Mouse (Mus musculus): ENCODE measurements around the gene Gpr146.
"Not testable (repeated sequence)": the region's sequence is repeated elsewhere in the genome, so short reads cannot be mapped to it uniquely, and the experiment has no call there.

Gene Gpr146

GRCm38 (mm10) chr5:139381586-139382513 is 4.4 kb downstream of the Gpr146 start:
- DNase-seq (ENCODE audit: low read depth, low spot score), result no peak

GRCm38 (mm10) chr5:139382760-139383159 is 5.3 kb downstream of the Gpr146 start:
- DNase-seq (ENCODE audit: low read depth, low spot score), result no peak

- DNase-seq (ENCODE audit: low read depth, low spot score), result no peak
Measured at GRCm38 (mm10) chr5:139383234-139383633, 5.7 kb downstream of the Gpr146 start.

- no peak for DNase-seq (ENCODE audit: low read depth, low spot score)
Measured at GRCm38 (mm10) chr5:139384531-139384930, 7.0 kb downstream of the Gpr146 start.

GRCm38 (mm10) chr5:139386047-139386446 is 8.6 kb downstream of the Gpr146 start:
- no peak for DNase-seq (ENCODE audit: low read depth, low spot score)

- DNase-seq (ENCODE audit: low read depth, low spot score), result no peak
Measured at GRCm38 (mm10) chr5:139387329-139388194, 10.1 kb downstream of the Gpr146 start.

- DNase-seq (ENCODE audit: low read depth, low spot score), result no peak
Measured at GRCm38 (mm10) chr5:139388195-139388570, 10.7 kb downstream of the Gpr146 start.

- DNase-seq (ENCODE audit: low read depth, low spot score), result no peak
Measured at GRCm38 (mm10) chr5:139388694-139389675, 11.5 kb downstream of the Gpr146 start.

- DNase-seq (ENCODE audit: low read depth, low spot score), result no peak
Measured at GRCm38 (mm10) chr5:139389676-139390061, 12.2 kb downstream of the Gpr146 start.

- DNase-seq (ENCODE audit: low read depth, low spot score), result not testable (repeated sequence)
Measured at GRCm38 (mm10) chr5:139390324-139391119, 13.0 kb downstream of the Gpr146 start.

GRCm38 (mm10) chr5:139391309-139391990 is 14.0 kb downstream of the Gpr146 start:
- no peak for DNase-seq (ENCODE audit: low read depth, low spot score)

- DNase-seq (ENCODE audit: low read depth, low spot score), result no peak
Measured at GRCm38 (mm10) chr5:139392219-139393196, 15.0 kb downstream of the Gpr146 start.

- DNase-seq (ENCODE audit: low read depth, low spot score), result no peak
Measured at GRCm38 (mm10) chr5:139393197-139393588, 15.7 kb downstream of the Gpr146 start.

GRCm38 (mm10) chr5:139394399-139394798 is 16.9 kb downstream of the Gpr146 start:
- DNase-seq (ENCODE audit: low read depth, low spot score), result no peak

GRCm38 (mm10) chr5:139395528-139395927 is 18.0 kb downstream of the Gpr146 start:
- no peak for DNase-seq (ENCODE audit: low read depth, low spot score)

GRCm38 (mm10) chr5:139397359-139397916 is 19.9 kb downstream of the Gpr146 start:
- DNase-seq (ENCODE audit: low read depth, low spot score), result no peak

GRCm38 (mm10) chr5:139397959-139398753 is 20.7 kb downstream of the Gpr146 start:
- peak; percentile 76 for DNase-seq (ENCODE audit: low read depth, low spot score)
